Mouse (Mus musculus) heart, embryonic 11.5 days (tissue): ENCODE data around the gene Car11. TPM values are rescaled to one million over a fixed set of nuclear protein-coding genes. Genes with fewer than 3 reads are reported as not detected.

Experiments used
- ATAC-seq: fragments of 200-750 bp; cut with Nextera tagmentation; replicated peaks from 2 replicates; pipeline ENCODE4 v1.8.0; 2017; ENCODE audit warnings: moderate library complexity; ENCODE audit not compliant: insufficient number of reproducible peaks, low FRiP score, low TSS enrichment
- H3K27ac ChIP-seq: fragments of 300-500 bp; sonication (generic); 2 replicates; pipeline ENCODE4 v1.5.1; 2014; ENCODE audit warnings: mild to moderate bottlenecking, low read depth, low read length
- H3K27me3 ChIP-seq: fragments of 300-500 bp; sonication (generic); 2 replicates; pipeline ENCODE4 v1.6.1; 2014; ENCODE audit warnings: mild to moderate bottlenecking, low read length, mixed read lengths; ENCODE audit not compliant: control insufficient read depth, insufficient read depth
- H3K36me3 ChIP-seq: fragments of 300-500 bp; sonication (generic); 2 replicates; pipeline ENCODE4 v1.6.1; 2014; ENCODE audit warnings: mild to moderate bottlenecking, low read length, moderate library complexity, mixed read lengths; ENCODE audit not compliant: control insufficient read depth, insufficient read depth
- H3K4me1 ChIP-seq: fragments of 300-500 bp; sonication (generic); 2 replicates; pipeline ENCODE4 v1.6.1; 2014; ENCODE audit warnings: low read length; ENCODE audit not compliant: control insufficient read depth, insufficient read depth
- H3K4me2 ChIP-seq: fragments of 300-500 bp; sonication (generic); 2 replicates; pipeline ENCODE4 v1.6.1; 2014; ENCODE audit warnings: mild to moderate bottlenecking, moderate library complexity
- H3K4me3 ChIP-seq: fragments of 300-500 bp; sonication (generic); 2 replicates; pipeline ENCODE4 v1.5.1; 2014; ENCODE audit warnings: low read depth, low read length
- H3K9ac ChIP-seq: fragments of 300-500 bp; sonication (generic); 2 replicates; pipeline ENCODE4 v1.6.1; 2014; ENCODE audit warnings: mild to moderate bottlenecking, low read depth, low read length, moderate library complexity
- H3K9me3 ChIP-seq: fragments of 300-500 bp; sonication (generic); replicated peaks from 2 replicates; pipeline ENCODE4 v1.6.1; 2016; ENCODE audit warnings: low read length; ENCODE audit not compliant: control insufficient read depth
- WGBS: fragments of 180-500 bp; shearing (Covaris S2); extraction: QIAGEN DNeasy Blood & Tissue Kit; methylation state at CpG from one replicate; pipeline ENCODE4 v1.1.7; 2014; ENCODE audit not compliant: insufficient replicate concordance; 5-methylcytosine and 5-hydroxymethylcytosine counted together
- polyA plus RNA-seq: library from polyadenylated mRNA; unstranded; fragments of >200 nt; fragmentation: Nextera tagmentation; extraction: Ambion mirVana; gene quantifications from 2 replicates; pipeline ENCODE4 v1.2.1, GENCODE M21; 2014

Car11 gene
- polyA plus RNA-seq, 1 experiment from 2014 or later = 5.5 TPM

DNA sequence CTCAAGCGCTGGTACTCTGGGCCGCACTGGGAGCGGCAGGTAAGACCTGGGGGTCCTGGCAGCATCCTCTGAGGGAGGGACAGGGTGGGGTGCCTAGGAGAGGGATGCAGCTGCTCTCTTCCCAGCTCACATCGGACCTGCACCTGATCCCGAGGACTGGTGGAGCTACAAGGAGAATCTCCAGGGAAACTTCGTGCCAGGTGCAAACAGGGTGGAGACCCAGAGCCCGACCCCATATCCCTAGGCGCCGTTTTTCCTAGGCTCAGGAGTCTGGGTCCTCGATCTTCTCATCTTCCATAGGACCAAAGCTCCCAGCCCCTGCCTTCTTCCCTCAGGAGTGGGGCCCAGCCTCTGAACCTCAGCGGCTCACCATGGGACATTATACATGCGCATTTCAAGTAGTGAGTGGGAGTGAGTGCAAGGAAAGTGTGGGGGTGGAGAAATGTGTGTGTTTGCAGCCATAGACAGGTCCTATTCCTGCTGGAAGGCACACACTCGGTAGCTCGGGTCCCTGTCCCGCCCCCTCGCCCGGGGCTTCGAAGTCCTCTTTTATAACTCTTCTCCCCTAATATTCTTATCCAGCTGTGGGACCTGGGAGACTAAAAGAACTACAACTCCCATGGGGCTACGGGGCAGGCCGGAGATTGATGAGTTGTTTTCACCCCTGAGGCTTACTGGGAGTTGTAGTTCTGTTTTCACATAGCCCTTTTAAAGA lies 815 bp downstream of the Car11 start:
- Histone ChIP-seq H3K27me3 (peaks cover 29% of the 10 kb centered on the region), H3K9ac (peak overlapping the region; percentile 54), H3K4me3 (peak overlapping the region; percentile 46), H3K27ac (no peak overlapping the region), H3K9me3 (no peaks in the 10 kb centered on the region), H3K36me3 (no peaks in the 10 kb centered on the region), H3K4me2 (peak overlapping the region; percentile 84), H3K4me1 (peaks cover 18% of the 10 kb centered on the region)
- no peak for ATAC-seq
- under 1% methylated on average over 20 of the region's 20 CpGs for WGBS

DNA sequence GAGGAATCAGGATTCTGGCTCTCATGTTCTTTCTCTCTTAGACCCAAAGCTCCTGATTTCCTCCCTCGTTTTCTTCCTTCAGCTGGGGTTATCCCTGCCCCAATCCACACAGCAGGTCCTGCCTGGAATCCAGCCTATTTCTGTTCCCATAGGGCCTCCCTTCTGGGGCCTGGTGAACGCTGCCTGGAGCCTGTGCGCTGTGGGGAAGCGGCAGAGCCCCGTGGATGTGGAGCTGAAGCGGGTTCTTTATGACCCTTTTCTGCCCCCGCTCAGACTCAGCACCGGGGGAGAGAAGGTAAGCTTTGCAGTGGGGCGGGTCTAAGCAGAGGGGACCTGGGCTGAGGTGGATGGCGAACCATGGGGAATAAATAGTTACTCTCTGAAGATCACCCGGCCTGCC lies 1.4 kb downstream of the Car11 start:
- peak overlapping the region; percentile 84 for H3K4me2 ChIP-seq
- H3K4me3 ChIP-seq = 0 out of 2 replicates have a peak overlapping the region, but pooled peaks have one; percentile 11
- H3K27me3 ChIP-seq = peaks cover 29% of the 10 kb centered on the region
- H3K4me1 ChIP-seq = peaks cover 22% of the 10 kb centered on the region
- H3K36me3 ChIP-seq = no peaks in the 10 kb centered on the region
- no peak for ATAC-seq
- WGBS = 29% methylated on average over 11 of the region's 11 CpGs
- H3K9me3 ChIP-seq = no peaks in the 10 kb centered on the region
- no peak overlapping the region for H3K9ac ChIP-seq
- 0 out of 2 replicates have a peak overlapping the region, but pooled peaks have one; percentile 13 for H3K27ac ChIP-seq

DNA sequence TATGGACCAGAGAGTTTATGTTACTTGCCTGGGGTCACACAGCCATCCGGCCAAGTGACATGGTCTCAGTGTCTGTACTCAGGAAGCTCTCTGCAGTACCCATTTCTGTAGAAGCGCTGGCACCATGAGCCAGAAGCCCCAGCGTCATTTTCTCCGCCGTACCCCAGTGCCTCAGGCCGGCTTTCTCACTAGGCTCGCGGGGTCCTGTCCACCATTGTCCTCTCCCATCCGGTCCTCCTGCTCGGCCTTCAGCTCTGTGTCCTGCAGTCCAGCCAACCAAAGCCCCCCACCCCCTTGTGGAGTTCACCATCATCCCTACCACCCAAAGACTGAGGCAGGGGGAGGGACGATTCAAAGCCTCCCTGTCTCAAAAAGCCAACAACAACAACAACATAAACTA lies 2.0 kb downstream of the Car11 start:
- peak overlapping the region; percentile 84 for H3K4me2 ChIP-seq
- WGBS = 80% methylated on average over 11 of the region's 11 CpGs
- no peaks in the 10 kb centered on the region for H3K9me3 ChIP-seq
- no peak overlapping the region for H3K4me3 ChIP-seq
- no peaks in the 10 kb centered on the region for H3K36me3 ChIP-seq
- peaks cover 24% of the 10 kb centered on the region for H3K4me1 ChIP-seq
- H3K9ac ChIP-seq = no peak overlapping the region
- no peak overlapping the region for H3K27ac ChIP-seq
- H3K27me3 ChIP-seq = peaks cover 29% of the 10 kb centered on the region
- ATAC-seq = no peak

DNA sequence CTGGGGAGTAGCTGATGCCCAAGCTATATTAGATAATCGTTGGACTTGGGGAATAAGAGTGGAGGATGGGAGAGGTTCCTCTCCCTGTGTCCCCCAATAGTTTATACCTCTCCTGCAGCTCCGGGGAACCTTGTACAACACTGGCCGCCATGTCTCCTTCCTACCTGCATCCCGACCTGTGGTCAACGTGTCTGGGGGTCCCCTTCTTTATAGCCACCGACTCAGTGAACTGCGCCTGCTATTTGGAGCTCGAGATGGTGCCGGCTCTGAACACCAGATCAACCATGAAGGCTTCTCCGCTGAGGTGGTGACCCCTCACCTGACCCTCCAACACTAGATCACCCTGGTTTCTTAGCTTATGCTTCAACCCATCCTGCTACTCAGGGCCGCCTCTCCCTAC lies 2.7 kb downstream of the Car11 start:
- WGBS = 88% methylated on average over 11 of the region's 11 CpGs
- H3K27ac ChIP-seq = no peak overlapping the region
- H3K4me3 ChIP-seq = no peak overlapping the region

DNA sequence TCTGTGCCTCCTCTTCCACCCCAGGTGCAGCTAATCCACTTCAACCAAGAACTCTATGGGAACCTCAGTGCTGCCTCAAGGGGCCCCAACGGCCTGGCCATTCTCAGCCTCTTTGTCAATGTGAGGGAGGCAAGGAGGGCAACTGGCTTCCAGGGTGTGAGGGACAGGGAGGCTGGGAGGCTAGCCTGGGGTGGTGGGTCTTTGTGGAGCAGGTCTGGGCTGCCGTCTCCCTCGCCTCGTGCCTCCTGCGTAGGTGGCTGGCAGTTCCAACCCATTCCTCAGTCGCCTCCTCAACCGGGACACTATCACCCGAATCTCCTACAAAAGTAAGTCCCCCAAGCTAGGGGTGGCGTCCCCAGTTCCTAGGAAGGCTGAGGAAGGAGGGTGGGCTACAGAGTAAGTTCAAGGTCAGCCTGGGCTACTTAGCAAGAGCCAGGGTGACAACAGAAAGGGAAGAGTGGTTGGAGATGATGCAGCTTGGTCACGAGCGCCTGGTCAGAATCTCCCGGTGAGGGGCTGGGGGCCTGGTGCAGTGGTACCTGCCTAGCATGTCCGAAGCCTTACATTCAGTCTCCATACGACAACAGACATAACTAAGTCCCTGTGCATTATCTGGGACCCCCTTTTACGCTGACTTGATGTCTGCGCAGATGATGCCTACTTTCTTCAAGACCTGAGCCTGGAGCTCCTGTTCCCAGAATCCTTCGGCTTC lies 3.3 kb downstream of the Car11 start:
- H3K4me1 ChIP-seq = peaks cover 33% of the 10 kb centered on the region

More for the DNA sequence above, 2.7 kb downstream of the Car11 start:
- peaks cover 27% of the 10 kb centered on the region for H3K4me1 ChIP-seq
- ATAC-seq = no peak
- H3K9ac ChIP-seq = no peak overlapping the region
- H3K36me3 ChIP-seq = no peaks in the 10 kb centered on the region
- no peaks in the 10 kb centered on the region for H3K9me3 ChIP-seq
- peaks cover 29% of the 10 kb centered on the region for H3K27me3 ChIP-seq
- H3K4me2 ChIP-seq = no peak overlapping the region

DNA sequence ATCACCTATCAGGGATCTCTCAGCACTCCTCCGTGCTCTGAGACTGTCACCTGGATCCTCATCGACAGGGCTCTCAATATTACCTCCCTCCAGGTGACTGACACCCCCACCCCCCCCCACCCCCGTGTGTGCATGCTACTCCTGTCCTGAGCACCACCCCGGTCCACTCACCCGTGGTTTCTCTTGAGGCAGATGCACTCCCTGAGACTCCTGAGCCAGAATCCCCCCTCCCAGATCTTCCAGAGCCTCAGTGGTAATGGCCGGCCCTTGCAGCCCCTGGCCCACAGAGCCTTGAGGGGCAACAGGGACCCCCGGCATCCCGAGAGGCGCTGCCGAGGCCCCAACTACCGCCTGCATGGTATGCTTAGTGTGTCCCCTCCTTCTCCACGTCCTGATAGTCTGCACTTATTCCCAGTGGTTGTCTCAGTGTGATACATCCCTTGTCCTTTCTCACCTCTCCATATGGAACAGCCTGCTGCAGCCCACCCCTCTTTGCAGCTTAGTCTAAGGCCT lies 3.9 kb downstream of the Car11 start:
- no peak for ATAC-seq
- 47% methylated on average over 12 of the region's 12 CpGs for WGBS
- H3K9ac ChIP-seq = peak overlapping the region; percentile 54; the same call in 1 of the 2 replicates
- H3K27me3 ChIP-seq = peaks cover 21% of the 10 kb centered on the region
- H3K4me3 ChIP-seq = peak overlapping the region; percentile 71
- H3K36me3 ChIP-seq = no peaks in the 10 kb centered on the region
- peak overlapping the region; percentile 97 for H3K4me2 ChIP-seq
- no peaks in the 10 kb centered on the region for H3K9me3 ChIP-seq
- peak overlapping the region; percentile 70 for H3K27ac ChIP-seq
- peaks cover 39% of the 10 kb centered on the region for H3K4me1 ChIP-seq

More for the DNA sequence above, 3.3 kb downstream of the Car11 start:
- no peak overlapping the region for H3K4me3 ChIP-seq
- 83% methylated on average over 17 of the region's 17 CpGs for WGBS
- peaks cover 27% of the 10 kb centered on the region for H3K27me3 ChIP-seq
- H3K9ac ChIP-seq = no peak overlapping the region
- no peaks in the 10 kb centered on the region for H3K9me3 ChIP-seq
- H3K4me2 ChIP-seq = no peak overlapping the region; the same call in 1 of the 2 replicates
- no peaks in the 10 kb centered on the region for H3K36me3 ChIP-seq
- H3K27ac ChIP-seq = no peak overlapping the region
- no peak for ATAC-seq

DNA sequence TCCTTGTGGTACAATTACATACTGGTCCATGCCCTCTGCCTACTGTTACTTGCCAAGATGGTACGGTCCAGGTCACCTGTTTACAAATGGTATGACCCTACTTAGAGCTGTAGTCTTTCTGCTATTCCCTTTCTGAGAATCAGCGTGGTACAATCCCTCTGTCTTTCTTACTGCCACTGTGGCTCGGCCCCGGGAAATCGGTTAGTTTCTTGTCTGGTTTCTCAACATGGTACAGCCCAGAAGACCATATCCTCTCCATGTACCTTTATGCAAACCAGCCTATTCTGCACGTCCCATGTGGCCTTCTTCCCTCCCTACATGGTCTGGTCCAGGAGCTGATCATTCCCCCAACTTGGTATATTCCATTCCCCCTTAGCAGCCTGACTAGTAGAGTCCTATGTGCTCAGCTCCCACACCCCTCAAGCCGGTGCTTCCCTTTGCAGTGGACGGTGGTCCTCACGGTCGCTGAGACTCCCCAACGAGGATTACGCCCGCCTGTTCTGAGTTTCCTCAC lies 4.5 kb downstream of the Car11 start:
- peak overlapping the region; percentile 71 for H3K4me3 ChIP-seq
- H3K9me3 ChIP-seq = no peaks in the 10 kb centered on the region
- H3K27ac ChIP-seq = peak overlapping the region; percentile 70
- 1% methylated on average over 13 of the region's 13 CpGs for WGBS
- H3K9ac ChIP-seq = peak overlapping the region; percentile 54
- H3K27me3 ChIP-seq = peaks cover 16% of the 10 kb centered on the region
- H3K4me2 ChIP-seq = peak overlapping the region; percentile 97
- 0 out of 2 replicates have a peak, but pooled peaks have one; percentile 16 for ATAC-seq
- no peaks in the 10 kb centered on the region for H3K36me3 ChIP-seq
- H3K4me1 ChIP-seq = peaks cover 42% of the 10 kb centered on the region

DNA sequence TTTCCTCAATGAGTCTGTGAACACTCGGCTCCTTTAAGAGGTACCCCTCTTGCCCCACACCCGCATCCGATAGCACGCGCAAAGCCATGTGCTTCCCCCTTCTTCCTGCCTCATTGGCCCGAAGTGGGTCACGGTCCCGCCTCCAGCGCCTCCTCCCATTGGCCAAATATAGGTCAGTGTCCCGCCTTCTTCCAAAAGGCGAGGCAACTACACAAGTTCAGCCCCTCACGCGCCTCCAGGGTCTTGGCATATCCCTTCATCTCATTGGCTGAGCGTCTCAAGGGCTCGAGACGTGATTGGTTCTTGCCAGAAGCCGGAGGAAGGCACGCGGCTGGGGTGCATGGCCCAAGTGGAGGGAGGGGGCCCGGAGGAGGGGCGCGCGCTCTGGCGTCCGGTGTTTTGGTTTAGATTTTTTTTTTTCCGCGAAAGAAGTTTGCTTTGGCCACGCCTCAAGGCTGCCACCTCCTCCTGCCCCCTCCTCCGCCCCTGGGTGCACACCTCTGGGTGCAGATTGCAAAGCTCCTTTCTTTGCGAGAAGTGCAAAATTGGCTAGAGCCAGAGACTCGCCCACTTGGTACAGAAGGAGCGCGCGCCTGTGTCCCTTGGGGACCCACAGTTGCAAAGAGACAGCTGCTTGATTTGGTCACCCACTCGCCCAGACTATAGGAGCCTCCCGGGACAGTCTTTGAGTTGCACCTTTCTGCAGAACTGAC lies 5.2 kb downstream of the Car11 start, which contains the start of gene Dbp:
Gene Dbp (plus strand): TSS at position 359 of the 713 bp plus-strand sequence.
- Histone ChIP-seq H3K4me3 (peak within 1 kb of the TSS; percentile 71), H3K36me3 (no peaks in the 10 kb centered on the region), H3K9me3 (no peaks in the 10 kb centered on the region), H3K4me1 (peaks cover 41% of the 10 kb centered on the region), H3K4me2 (peak within 1 kb of the TSS; percentile 97), H3K9ac (peak within 1 kb of the TSS; percentile 86), H3K27ac (peak within 1 kb of the TSS; percentile 79), H3K27me3 (peaks cover 8% of the 10 kb centered on the region)
- peak; percentile 85 for ATAC-seq
- under 1% methylated on average over 35 of the region's 36 CpGs for WGBS
